Mouse (Mus musculus): Measurements from ENCODE around the gene Pfn1. TPM values are rescaled to one million over a fixed set of nuclear protein-coding genes. Genes with fewer than 3 reads are reported as not detected.

Gene Pfn1
- 419 and 479 TPM in 2 replicates for polyA plus RNA-seq (2012; rRNA removed)

DNA sequence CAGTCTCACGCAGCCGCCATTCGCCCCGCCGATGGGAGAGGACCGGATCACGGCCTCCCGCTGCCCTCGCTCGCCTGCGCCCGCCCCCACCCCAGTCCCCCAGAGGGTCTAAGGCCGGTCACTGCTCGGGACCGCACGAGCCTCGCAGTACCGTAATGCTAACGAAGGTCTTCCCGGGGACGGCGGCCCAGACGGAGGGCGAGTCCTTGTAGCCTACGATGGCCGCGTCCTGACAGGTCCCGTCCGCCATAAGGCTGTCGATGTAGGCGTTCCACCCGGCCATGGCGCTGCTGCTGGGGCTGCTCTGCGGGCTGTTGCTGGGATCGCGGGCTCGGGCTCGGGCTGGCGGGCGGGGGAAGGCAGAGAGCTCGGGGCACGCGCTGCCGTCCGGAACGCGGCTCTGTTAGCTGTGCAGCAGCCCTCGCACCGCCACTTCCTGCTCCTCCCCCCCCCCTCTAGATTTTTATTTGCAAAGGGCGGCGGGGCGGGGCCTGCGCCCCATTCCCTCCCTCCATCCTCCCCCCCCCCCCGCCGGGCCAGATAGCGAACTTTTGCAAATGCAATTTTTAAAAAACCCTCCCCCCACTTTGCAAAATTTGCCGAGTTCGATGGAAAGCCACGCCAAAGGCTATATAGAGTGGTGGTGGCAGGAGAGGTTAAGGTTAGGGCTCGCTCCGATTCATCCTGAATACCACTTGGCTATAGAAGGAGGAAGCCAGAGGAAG is at the start of gene Pfn1:
TSS of gene Pfn1 (minus strand) at position 447 of the 725 bp plus-strand sequence.
- DNase-seq (ENCODE audit: low read depth), result peak; percentile 91

DNA sequence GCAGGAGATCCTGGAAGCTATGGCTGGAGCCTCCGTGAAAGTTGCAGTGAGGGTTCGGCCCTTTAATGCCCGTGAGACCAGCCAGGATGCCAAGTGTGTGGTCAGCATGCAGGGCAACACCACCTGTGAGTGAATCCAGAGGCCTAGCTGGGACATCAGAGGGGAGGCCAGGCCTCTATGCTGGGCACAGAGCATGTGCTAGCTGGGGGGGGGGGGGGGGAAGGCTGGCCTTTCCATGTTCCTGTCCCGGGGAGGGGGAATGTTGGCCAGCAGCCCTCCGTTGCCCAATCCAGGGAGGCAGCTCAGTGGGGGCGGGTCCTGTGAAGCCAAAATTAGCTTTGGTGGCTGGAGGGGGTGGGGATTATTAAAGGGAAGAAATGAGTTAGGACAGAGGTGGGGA is 48.3 kb upstream of the Pfn1 start:
- DNase-seq (ENCODE audit: low read depth), result no peak
- TF ChIP-seq POLR2A (IDR thresholded peaks at IDR 0.05; ENCODE audit: borderline replicate concordance, extremely low read depth, insufficient read depth, insufficient read length, poor library complexity, severe bottlenecking), result no peak
- no peak for TF ChIP-seq CTCF (IDR thresholded peaks at IDR 0.05; ENCODE audit: borderline replicate concordance, extremely low read depth, insufficient read depth, insufficient read length)

More for the DNA sequence above, at the start of gene Pfn1:
- TF ChIP-seq CTCF (IDR thresholded peaks at IDR 0.05; ENCODE audit: borderline replicate concordance, extremely low read depth, insufficient read depth, insufficient read length), result no peak
- peak; percentile 92 for TF ChIP-seq POLR2A (IDR thresholded peaks at IDR 0.05; ENCODE audit: borderline replicate concordance, extremely low read depth, insufficient read depth, insufficient read length, poor library complexity, severe bottlenecking)

DNA sequence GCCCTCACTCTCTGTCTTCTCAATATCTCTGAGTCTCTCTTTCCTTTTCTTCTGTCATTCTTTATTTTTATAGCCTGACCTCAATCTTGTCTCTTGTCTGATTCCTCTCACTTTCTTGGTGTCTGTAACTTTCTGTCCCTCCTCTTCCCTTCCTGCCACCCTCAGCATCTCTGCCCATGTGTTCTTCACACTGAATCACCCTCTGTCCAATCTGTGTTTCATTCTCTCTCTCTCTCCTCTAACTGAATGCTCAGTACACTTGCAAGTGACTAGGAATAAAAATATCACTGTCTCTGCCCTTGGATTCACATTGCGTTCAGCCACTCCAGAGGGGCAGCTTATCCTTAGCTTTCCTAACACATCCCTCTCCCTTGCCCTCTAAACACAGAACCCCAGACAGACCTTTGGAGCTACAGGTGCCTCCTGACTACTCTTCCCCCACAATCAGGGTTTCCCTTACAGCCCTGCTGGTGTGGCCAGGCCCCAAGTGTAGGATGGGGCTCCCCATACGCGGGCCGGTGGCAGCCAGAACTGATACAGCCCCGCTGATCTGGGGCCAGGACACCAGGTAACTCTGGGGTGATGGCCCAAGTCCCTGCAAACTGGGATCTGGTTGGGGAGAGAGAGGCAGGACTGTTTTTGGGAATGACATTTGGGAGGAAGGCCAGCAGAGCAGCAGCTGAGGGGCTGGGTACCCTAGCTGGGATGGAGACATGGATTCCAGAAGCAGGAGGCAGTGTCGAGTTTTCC is 47.7 kb upstream of the Pfn1 start:
- no peak for DNase-seq (ENCODE audit: low read depth)
- TF ChIP-seq CTCF (IDR thresholded peaks at IDR 0.05; ENCODE audit: borderline replicate concordance, extremely low read depth, insufficient read depth, insufficient read length) (no peak), POLR2A (IDR thresholded peaks at IDR 0.05; ENCODE audit: borderline replicate concordance, extremely low read depth, insufficient read depth, insufficient read length, poor library complexity, severe bottlenecking) (no peak)

DNA sequence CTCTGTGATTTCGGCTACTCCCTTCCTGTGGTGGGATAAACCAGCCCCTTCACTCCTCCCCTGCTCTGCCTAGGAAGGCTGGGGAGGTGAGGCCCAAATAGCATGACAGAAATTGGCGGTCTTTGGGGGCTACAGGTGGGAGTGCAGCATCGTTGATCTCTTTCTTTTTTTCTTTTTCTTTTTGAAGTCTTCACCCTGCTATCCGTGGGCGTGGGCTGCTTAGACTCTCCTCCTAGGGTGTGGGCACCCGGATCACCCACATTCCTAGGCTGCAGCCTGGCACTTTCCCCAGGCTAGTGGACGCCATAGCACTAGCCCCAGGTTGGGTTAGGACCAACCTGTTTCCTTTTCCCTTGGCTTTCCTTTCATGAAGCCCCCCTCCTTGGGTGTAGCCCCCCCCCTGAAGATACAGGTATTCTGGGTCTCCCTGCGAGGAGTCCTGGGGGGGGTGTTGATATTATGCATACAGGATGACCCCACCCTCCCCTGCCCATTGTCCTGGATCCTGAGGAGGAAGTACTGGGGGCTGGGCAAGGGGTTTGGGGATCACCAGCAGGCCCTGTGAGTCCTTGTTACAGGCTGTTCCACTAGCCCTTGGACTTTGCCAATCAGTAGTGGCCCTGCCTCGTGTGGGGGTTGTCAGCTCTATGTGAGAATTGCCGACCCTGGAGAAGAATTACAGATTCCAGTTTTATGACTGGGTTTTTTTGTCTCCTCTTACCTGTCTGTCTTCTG is 46.9 kb upstream of the Pfn1 start:
- no peak for TF ChIP-seq POLR2A (IDR thresholded peaks at IDR 0.05; ENCODE audit: borderline replicate concordance, extremely low read depth, insufficient read depth, insufficient read length, poor library complexity, severe bottlenecking)
- TF ChIP-seq CTCF (IDR thresholded peaks at IDR 0.05; ENCODE audit: borderline replicate concordance, extremely low read depth, insufficient read depth, insufficient read length), result no peak
- no peak for DNase-seq (ENCODE audit: low read depth)

DNA sequence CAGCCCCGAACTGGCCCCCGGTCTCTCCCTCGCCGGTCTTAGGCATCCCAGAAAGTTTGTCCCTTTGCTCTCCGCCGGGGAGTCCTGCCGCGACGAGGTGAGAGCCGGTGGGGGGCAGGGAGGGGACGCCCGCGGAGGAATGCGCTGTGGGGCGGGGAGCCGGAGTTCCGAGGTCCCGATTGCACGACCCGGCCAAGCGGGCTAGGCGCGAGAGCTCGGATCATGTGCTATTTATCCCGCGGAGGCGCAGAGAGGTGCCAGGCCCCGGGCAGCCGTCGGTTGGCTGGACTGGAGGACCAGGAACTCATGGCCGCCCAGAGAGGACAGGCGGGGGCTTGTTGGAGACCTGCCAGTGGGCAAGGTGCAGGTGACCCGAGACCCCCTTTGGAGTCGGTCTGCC is 46.2 kb upstream of the Pfn1 start:
- DNase-seq (ENCODE audit: low read depth), result peak; percentile 37
- no peak for TF ChIP-seq POLR2A (IDR thresholded peaks at IDR 0.05; ENCODE audit: borderline replicate concordance, extremely low read depth, insufficient read depth, insufficient read length, poor library complexity, severe bottlenecking)
- no peak for TF ChIP-seq CTCF (IDR thresholded peaks at IDR 0.05; ENCODE audit: borderline replicate concordance, extremely low read depth, insufficient read depth, insufficient read length)

DNA sequence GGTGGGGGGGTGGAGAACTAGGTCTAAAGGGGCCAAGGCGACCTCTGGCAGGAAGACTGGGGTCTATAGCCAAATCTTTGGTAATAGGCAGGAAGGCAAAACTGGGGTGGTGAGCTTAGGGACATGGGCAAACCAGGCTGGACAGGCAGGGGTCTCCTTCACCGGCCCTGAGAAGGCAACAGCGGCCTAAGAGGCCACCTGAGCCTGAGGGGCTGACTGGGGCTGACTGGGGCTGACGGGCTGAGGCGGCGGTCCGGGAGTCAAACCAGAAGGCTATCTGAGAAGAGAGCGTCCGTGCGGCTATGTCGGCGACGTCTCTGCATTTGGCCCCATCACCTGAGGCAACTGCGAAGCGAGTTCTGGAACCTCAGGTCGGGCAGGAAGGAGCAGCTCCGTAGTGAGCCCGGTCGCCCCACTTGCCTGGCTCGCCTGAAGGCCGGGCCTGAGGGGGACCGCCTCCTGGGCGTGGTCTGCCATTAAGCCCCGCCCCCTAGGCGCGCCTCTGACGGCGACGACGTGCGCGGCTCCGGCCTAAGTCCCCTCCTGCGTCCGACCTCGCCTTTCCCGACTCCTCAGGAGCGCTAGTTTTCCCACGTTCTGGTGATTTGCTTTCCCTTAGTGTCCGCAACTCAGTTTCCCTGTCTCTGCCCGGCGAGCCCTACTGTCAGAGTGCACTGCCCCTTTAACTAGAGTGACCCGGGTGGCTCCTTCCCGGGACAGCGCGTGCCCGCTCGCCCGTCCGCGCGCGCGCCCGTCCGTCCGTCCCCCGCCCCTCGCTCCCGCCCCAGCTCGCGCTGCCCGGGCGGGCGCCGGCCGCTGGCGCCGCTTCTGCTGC is 45.5 kb upstream of the Pfn1 start, which contains the start of the genes Inca1 and Kif1c:
TSS of gene Inca1 (minus strand) at position 434 of the 835 bp plus-strand sequence.
TSS of gene Kif1c (plus strand) at position 827 of the 835 bp plus-strand sequence.
- TF ChIP-seq POLR2A (IDR thresholded peaks at IDR 0.05; ENCODE audit: borderline replicate concordance, extremely low read depth, insufficient read depth, insufficient read length, poor library complexity, severe bottlenecking) (peak; percentile 73; the same call in 1 of the 2 replicates), CTCF (IDR thresholded peaks at IDR 0.05; ENCODE audit: borderline replicate concordance, extremely low read depth, insufficient read depth, insufficient read length) (no peak)
- DNase-seq (ENCODE audit: low read depth), result peak; percentile 98

DNA sequence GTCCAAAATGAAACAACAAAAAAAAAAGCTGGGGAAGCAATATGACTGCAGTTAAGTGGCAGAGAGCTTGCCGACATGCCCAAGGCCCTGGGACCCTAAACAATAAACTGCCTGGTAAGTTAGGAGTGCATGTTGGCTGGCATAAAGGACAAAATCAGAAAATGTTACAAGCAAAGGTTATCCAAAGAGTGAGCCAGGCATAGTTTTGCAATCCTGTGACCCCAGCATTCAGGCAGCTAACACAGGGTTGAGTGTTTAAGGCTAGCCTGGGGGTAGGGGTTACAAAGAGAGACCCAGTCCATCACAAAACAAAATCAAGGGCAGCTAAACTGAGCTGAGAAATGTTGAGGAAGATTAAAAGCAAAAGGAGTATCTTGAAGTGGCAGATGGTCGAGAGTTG is 44.6 kb upstream of the Pfn1 start:
- no peak for DNase-seq (ENCODE audit: low read depth)
- TF ChIP-seq CTCF (IDR thresholded peaks at IDR 0.05; ENCODE audit: borderline replicate concordance, extremely low read depth, insufficient read depth, insufficient read length), result no peak
- TF ChIP-seq POLR2A (IDR thresholded peaks at IDR 0.05; ENCODE audit: borderline replicate concordance, extremely low read depth, insufficient read depth, insufficient read length, poor library complexity, severe bottlenecking), result no peak

DNA sequence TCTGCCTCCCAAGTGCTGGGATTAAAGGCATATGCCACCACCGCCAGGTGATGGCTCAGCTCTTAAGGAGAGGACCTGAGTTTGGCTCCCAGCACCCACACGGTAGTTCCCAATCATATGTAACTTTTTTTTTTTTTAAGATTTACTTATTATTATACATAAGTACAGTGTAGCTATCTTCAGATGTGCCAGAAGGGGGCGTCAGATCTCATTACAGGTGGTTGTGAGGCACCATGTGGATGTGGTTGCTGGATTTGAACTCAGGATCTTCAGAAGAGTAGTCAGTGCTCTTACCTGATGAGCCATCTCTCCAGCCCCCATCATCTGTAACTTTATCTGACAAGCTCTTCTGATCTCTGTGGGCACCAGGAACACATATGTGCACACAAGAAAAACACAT is 42.9 kb upstream of the Pfn1 start:
- TF ChIP-seq CTCF (IDR thresholded peaks at IDR 0.05; ENCODE audit: borderline replicate concordance, extremely low read depth, insufficient read depth, insufficient read length), result no peak
- no peak for TF ChIP-seq POLR2A (IDR thresholded peaks at IDR 0.05; ENCODE audit: borderline replicate concordance, extremely low read depth, insufficient read depth, insufficient read length, poor library complexity, severe bottlenecking)
- DNase-seq (ENCODE audit: low read depth), result no peak

DNA sequence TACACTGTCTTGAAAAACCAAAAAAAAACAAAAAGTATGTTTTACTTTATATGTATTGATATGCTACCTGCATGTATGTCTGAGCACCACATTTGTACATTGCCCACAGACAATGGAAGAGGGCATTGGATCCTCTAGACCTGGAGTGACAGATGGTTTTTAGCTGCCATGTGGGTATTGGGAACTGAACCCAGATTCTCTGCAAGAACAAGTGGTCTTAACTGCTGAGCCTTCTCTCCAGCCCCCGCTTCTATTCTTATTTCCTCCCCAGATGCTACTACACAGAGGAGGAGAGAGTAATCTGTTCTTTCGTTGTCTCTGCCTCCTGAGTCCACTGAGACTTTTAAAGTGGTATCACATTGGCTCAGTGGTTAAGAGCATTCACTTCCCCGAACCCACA is 39.1 kb upstream of the Pfn1 start:
- DNase-seq (ENCODE audit: low read depth), result no peak
- TF ChIP-seq POLR2A (IDR thresholded peaks at IDR 0.05; ENCODE audit: borderline replicate concordance, extremely low read depth, insufficient read depth, insufficient read length, poor library complexity, severe bottlenecking) (no peak), CTCF (IDR thresholded peaks at IDR 0.05; ENCODE audit: borderline replicate concordance, extremely low read depth, insufficient read depth, insufficient read length) (no peak)

DNA sequence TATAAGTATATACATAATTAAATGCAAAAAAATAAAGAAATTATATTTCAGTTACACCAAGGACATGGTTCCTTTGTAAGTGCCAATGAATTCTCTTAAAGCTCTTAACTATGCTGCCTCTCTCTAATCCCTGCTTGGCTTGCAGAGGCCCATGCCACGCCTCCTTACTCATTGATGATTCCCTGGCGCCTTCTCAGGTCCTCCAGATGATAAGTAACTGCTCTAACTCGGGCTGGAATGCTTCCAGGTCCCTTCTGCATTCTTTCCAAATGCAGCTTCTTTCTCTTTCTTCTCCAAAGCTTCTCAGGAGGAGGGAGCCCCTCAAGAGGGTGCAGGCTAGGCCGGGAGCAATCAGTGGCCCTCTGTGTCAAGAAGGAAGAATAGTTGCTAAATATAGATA is 35.1 kb upstream of the Pfn1 start:
- TF ChIP-seq CTCF (IDR thresholded peaks at IDR 0.05; ENCODE audit: borderline replicate concordance, extremely low read depth, insufficient read depth, insufficient read length) (no peak), POLR2A (IDR thresholded peaks at IDR 0.05; ENCODE audit: borderline replicate concordance, extremely low read depth, insufficient read depth, insufficient read length, poor library complexity, severe bottlenecking) (no peak)
- peak; percentile 16 for DNase-seq (ENCODE audit: low read depth)

All from brain, embryonic 14.5 days (tissue).